Comparison of ENCODE assay signal across 10 mouse cellular contexts in the genomic region with DNA sequence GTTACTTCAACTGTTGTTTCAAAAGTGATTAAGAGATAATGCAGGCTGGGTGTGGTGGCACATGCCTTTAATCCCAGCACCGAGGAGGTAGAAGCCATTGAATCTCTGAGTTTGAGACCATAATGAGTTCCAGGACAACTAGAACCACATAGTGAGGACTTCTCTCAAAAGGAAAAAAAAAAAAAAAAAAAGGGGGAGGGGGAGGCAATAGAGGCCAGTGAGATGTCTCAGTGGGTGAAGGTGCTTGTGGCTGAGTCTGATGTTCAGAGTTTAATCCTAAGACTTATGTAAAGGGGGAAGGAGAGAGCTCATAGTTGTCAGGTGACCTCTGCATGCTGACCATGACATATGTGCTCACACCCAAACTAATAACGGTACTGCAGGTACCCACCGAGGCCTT. TPM values are rescaled to one million over a fixed set of nuclear protein-coding genes. Genes with fewer than 3 reads are reported as not detected.
DNase-seq lines count a peak whose midpoint lies in the region; ATAC-seq and TF ChIP-seq lines count a peak whose summit lies in the region.
"Had no signal": no experiment of that assay in that cellular context is flagged by ENCODE, and none has a peak within 500 bp of the region (broad histone marks: within the 10 kb centered on the region; RNA-seq: fewer than 3 reads in every experiment).

No protein-coding gene starts in this region.

- peaks cover 23% of the 10 kb centered on the region for H3K4me1 ChIP-seq in intestine, embryonic 14.5 days (replicated peaks; ENCODE audit: control insufficient read depth, insufficient read depth, low read length)
- 0 out of 2 replicates have a peak, but pooled peaks cover 5% of the 10 kb centered on the region for H3K4me1 ChIP-seq in intestine, postnatal 0 days (replicated peaks; ENCODE audit: control insufficient read depth, insufficient read depth, low read length)
- peaks cover 5 to 14% of the 10 kb centered on the region in 2 experiments; a peak in 3 of 4 replicates for H3K4me1 ChIP-seq in MEL (ENCODE audit: control insufficient read depth in 1 of 2, insufficient read depth in 2 of 2, low read length in 2 of 2)
- peaks cover 38% of the 10 kb centered on the region for H3K4me1 ChIP-seq in hindbrain, embryonic 12.5 days
- H3K4me1 ChIP-seq in midbrain, embryonic 11.5 days (ENCODE audit: control insufficient read depth, insufficient read depth, low read length) = peaks cover 18% of the 10 kb centered on the region

- WGBS in intestine, embryonic 14.5 days = 73% methylated on average over 3 of the region's 3 CpGs
- 45% methylated on average over 3 of the region's 3 CpGs for WGBS in intestine, postnatal 0 days
- 81% methylated on average over 3 of the region's 3 CpGs for WGBS in hindbrain, embryonic 12.5 days
- WGBS in midbrain, embryonic 11.5 days = 82% methylated on average over 3 of the region's 3 CpGs

- H3K79me2 ChIP-seq in MEL (ENCODE audit: control insufficient read depth, insufficient read depth, low read length, poor library complexity) = peaks cover 58% of the 10 kb centered on the region

- no peaks in the 10 kb centered on the region for H3K27me3 ChIP-seq in intestine, embryonic 14.5 days (replicated peaks; ENCODE audit: control insufficient read depth, insufficient read depth, low read length)
- H3K27me3 ChIP-seq in intestine, postnatal 0 days (replicated peaks; ENCODE audit: control insufficient read depth, insufficient read depth, low read length) = no peaks in the 10 kb centered on the region
- no peaks in the 10 kb centered on the region for H3K27me3 ChIP-seq in MEL (ENCODE audit: control insufficient read depth in 1 of 2, insufficient read depth in 2 of 2, low read length in 2 of 2)
- H3K27me3 ChIP-seq in hindbrain, embryonic 12.5 days = no peaks in the 10 kb centered on the region
- H3K27me3 ChIP-seq in midbrain, embryonic 11.5 days (ENCODE audit: control insufficient read depth, insufficient read depth, low read length) = no peaks in the 10 kb centered on the region

- peak overlapping the region; percentile 65 for H3K4me2 ChIP-seq in intestine, embryonic 14.5 days (ENCODE audit: low read length)
- no peak overlapping the region; the same call in 1 of the 2 replicates for H3K4me2 ChIP-seq in intestine, postnatal 0 days (replicated peaks; ENCODE audit: low read depth)
- H3K4me2 ChIP-seq in hindbrain, embryonic 12.5 days (replicated peaks) = peak overlapping the region; percentile 81
- peak overlapping the region; percentile 81 for H3K4me2 ChIP-seq in midbrain, embryonic 11.5 days

- H3K9ac ChIP-seq in intestine, embryonic 14.5 days (ENCODE audit: low read length) = peak overlapping the region; percentile 91
- H3K9ac ChIP-seq in intestine, postnatal 0 days (ENCODE audit: low read depth, low read length) = no peak overlapping the region
- H3K9ac ChIP-seq in MEL (ENCODE audit: control insufficient read depth, low read depth, low read length, poor library complexity, severe bottlenecking) = no peak overlapping the region
- no peak overlapping the region for H3K9ac ChIP-seq in hindbrain, embryonic 12.5 days
- no peak overlapping the region for H3K9ac ChIP-seq in midbrain, embryonic 11.5 days (ENCODE audit: low read length)

- no peak for ATAC-seq in intestine, embryonic 14.5 days (replicated peaks; ENCODE audit: low FRiP score, low TSS enrichment, low read depth)
- ATAC-seq in intestine, postnatal 0 days = no peak
- no peak for ATAC-seq in hindbrain, embryonic 12.5 days (ENCODE audit: low FRiP score)
- no peak for ATAC-seq in midbrain, embryonic 11.5 days (ENCODE audit: low FRiP score)

- no peak for DNase-seq in intestine, embryonic 14.5 days (ENCODE audit: low spot score)
- DNase-seq in MEL (ENCODE audit: low read depth, low spot score) = no peak
- DNase-seq in midbrain, embryonic 11.5 days (ENCODE audit: low spot score, missing footprints) = no peak
- DNase-seq in thymus, postnatal 25 days = no peak
- DNase-seq in frontal cortex, postnatal 14 days (ENCODE audit: low spot score in 2 of 2) = no peak
- DNase-seq in layer of hippocampus, postnatal 25 days (ENCODE audit: extremely low spot score in 1 of 2, low spot score in 1 of 2) = no peak
- DNase-seq: adrenal gland, postnatal 14 days; gastrocnemius, postnatal 25 days had no signal

- TF ChIP-seq RAD21 in MEL (IDR thresholded peaks at IDR 0.05; ENCODE audit: low read depth, low read length) = no peak

- no peak overlapping the region for H3K27ac ChIP-seq in intestine, embryonic 14.5 days (ENCODE audit: low read depth)
- no peak overlapping the region for H3K27ac ChIP-seq in intestine, postnatal 0 days (ENCODE audit: low read depth, low read length)
- H3K27ac ChIP-seq in MEL (ENCODE audit: control insufficient read depth, low read depth, low read length) = no peak overlapping the region
- no peak overlapping the region for H3K27ac ChIP-seq in hindbrain, embryonic 12.5 days
- no peak overlapping the region for H3K27ac ChIP-seq in midbrain, embryonic 11.5 days (ENCODE audit: low read depth, low read length)

- TF ChIP-seq POLR2A in MEL (IDR thresholded peaks at IDR 0.05; ENCODE audit: control insufficient read depth in 1 of 2, insufficient read depth in 1 of 2, low read depth in 1 of 2, low read length in 2 of 2, poor library complexity in 1 of 2) = no peak

- H3K36me3 ChIP-seq in intestine, embryonic 14.5 days (ENCODE audit: control insufficient read depth, insufficient read depth, low read length) = peaks cover 24% of the 10 kb centered on the region
- peaks cover 23% of the 10 kb centered on the region for H3K36me3 ChIP-seq in intestine, postnatal 0 days (ENCODE audit: control insufficient read depth, insufficient read depth)
- peaks cover 13 to 29% of the 10 kb centered on the region in 2 experiments for H3K36me3 ChIP-seq in MEL (ENCODE audit: control insufficient read depth in 1 of 2, insufficient read depth in 2 of 2, low read length in 2 of 2)
- peaks cover 23% of the 10 kb centered on the region for H3K36me3 ChIP-seq in hindbrain, embryonic 12.5 days
- H3K36me3 ChIP-seq in midbrain, embryonic 11.5 days (ENCODE audit: control insufficient read depth, insufficient read depth, low read length) = peaks cover 6% of the 10 kb centered on the region; the same call in 1 of the 2 replicates

- H3K4me3 ChIP-seq in intestine, embryonic 14.5 days (ENCODE audit: low read depth, low read length) = peak overlapping the region; percentile 98; the same call in 1 of the 2 replicates
- no peak overlapping the region for H3K4me3 ChIP-seq in intestine, postnatal 0 days (ENCODE audit: low read depth, low read length)
- H3K4me3 ChIP-seq in MEL (ENCODE audit: control insufficient read depth in 1 of 2, insufficient read depth in 1 of 2, low read depth in 2 of 2, low read length in 2 of 2) = no peak overlapping the region; a peak in 1 of 4 replicates
- H3K4me3 ChIP-seq in hindbrain, embryonic 12.5 days = no peak overlapping the region
- H3K4me3 ChIP-seq in midbrain, embryonic 11.5 days (ENCODE audit: low read depth, low read length) = no peak overlapping the region

- TF ChIP-seq EP300 in MEL (IDR thresholded peaks at IDR 0.05; ENCODE audit: low read depth in 1 of 2, low read length in 2 of 2) = no peak

- no peaks in the 10 kb centered on the region for H3K9me3 ChIP-seq in intestine, embryonic 14.5 days (ENCODE audit: control insufficient read depth, low read length)
- no peaks in the 10 kb centered on the region for H3K9me3 ChIP-seq in intestine, postnatal 0 days (ENCODE audit: control insufficient read depth)
- no peaks in the 10 kb centered on the region for H3K9me3 ChIP-seq in MEL (replicated peaks; ENCODE audit: insufficient read depth, low read length)
- no peaks in the 10 kb centered on the region for H3K9me3 ChIP-seq in hindbrain, embryonic 12.5 days (replicated peaks)
- H3K9me3 ChIP-seq in midbrain, embryonic 11.5 days (ENCODE audit: control insufficient read depth, low read length) = no peaks in the 10 kb centered on the region

- TF ChIP-seq CTCF in intestine, postnatal 0 days (IDR thresholded peaks at IDR 0.05; ENCODE audit: low read depth) = no peak
- TF ChIP-seq CTCF in MEL (IDR thresholded peaks at IDR 0.05 in 2 of 3, conservative IDR thresholded peaks at IDR 0.05 in 1 of 3; ENCODE audit: control insufficient read depth in 1 of 3, insufficient read depth in 1 of 3, low read depth in 2 of 3, low read length in 3 of 3, poor library complexity in 1 of 3, severe bottlenecking in 1 of 3) = no peak

TF ChIP-seq in MEL, 35 proteins besides CTCF, POLR2A, EP300 and RAD21:
- TF ChIP-seq GATA1 (IDR thresholded peaks at IDR 0.05; ENCODE audit: low read depth, low read length) = 0 out of 2 replicates have a peak, but pooled peaks have one; percentile 19
- TF ChIP-seq ZNF384 (IDR thresholded peaks at IDR 0.05; ENCODE audit: low read depth, low read length) = 0 out of 2 replicates have a peak, but pooled peaks have one; percentile 33
- no peak for TF ChIP-seq USF2 (IDR thresholded peaks at IDR 0.05; ENCODE audit: borderline replicate concordance in 1 of 2, insufficient read depth in 1 of 2, low read depth in 1 of 2, low read length in 2 of 2)
- TF ChIP-seq USF1 (IDR thresholded peaks at IDR 0.05; ENCODE audit: low read depth, low read length) = no peak
- TF ChIP-seq TCF12 (IDR thresholded peaks at IDR 0.05; ENCODE audit: low read depth, low read length) = no peak
- TF ChIP-seq ELF1 (IDR thresholded peaks at IDR 0.05; ENCODE audit: low read depth, low read length) = no peak

RNA-seq across cellular contexts. Expression of a gene that starts 1.8 kb away (rescaled TPM):
- polyA plus RNA-seq in intestine, embryonic 14.5 days (2014; fragmentation: Nextera tagmentation; extraction: Ambion mirVana) = 16.5 and 17.5 TPM in 2 replicates
- 3.0 and 3.9 TPM in 2 replicates for polyA plus RNA-seq in intestine, postnatal 0 days (2015; fragmentation: Nextera tagmentation; extraction: Ambion mirVana)
- 22.8 and 26.0 TPM in 2 replicates for total RNA-seq in MEL (2012; rRNA removed)
- polyA plus RNA-seq in MEL (2012; ENCODE audit: insufficient read depth in 1 of 2, insufficient read length in 2 of 2, low read depth in 1 of 2, low replicate concordance in 2 of 2, missing spikeins in 1 of 2) = 10 to 100 TPM in 1 of 2 experiments, not detected in 1; 20.9 TPM
- 16.7 and 17.6 TPM in 2 replicates for polyA plus RNA-seq in hindbrain, embryonic 12.5 days (2016; fragmentation: Nextera tagmentation; extraction: Ambion mirVana)
- 18.8 and 20.7 TPM in 2 replicates for polyA plus RNA-seq in midbrain, embryonic 11.5 days (2014; fragmentation: Nextera tagmentation; extraction: Ambion mirVana)
- total RNA-seq in layer of hippocampus, postnatal 25 days (2021) = 1 to 10 TPM; 7.2 to 9.3 TPM

RNA-seq across cellular contexts. Expression of a gene that starts 1.9 kb away (rescaled TPM):
- polyA plus RNA-seq in intestine, embryonic 14.5 days (2014; fragmentation: Nextera tagmentation; extraction: Ambion mirVana) = 20.1 and 21.3 TPM in 2 replicates
- 3.0 and 3.7 TPM in 2 replicates for polyA plus RNA-seq in intestine, postnatal 0 days (2015; fragmentation: Nextera tagmentation; extraction: Ambion mirVana)
- total RNA-seq in MEL (2012; rRNA removed) = 34.7 and 37.4 TPM in 2 replicates
- polyA plus RNA-seq in MEL (2012; ENCODE audit: insufficient read depth in 1 of 2, insufficient read length in 2 of 2, low read depth in 1 of 2, low replicate concordance in 2 of 2, missing spikeins in 1 of 2) = 10 to 100 TPM in 1 of 2 experiments, not detected in 1; 28.3 TPM
- 32.0 and 33.5 TPM in 2 replicates for polyA plus RNA-seq in hindbrain, embryonic 12.5 days (2016; fragmentation: Nextera tagmentation; extraction: Ambion mirVana)
- polyA plus RNA-seq in midbrain, embryonic 11.5 days (2014; fragmentation: Nextera tagmentation; extraction: Ambion mirVana) = 32.2 and 34.3 TPM in 2 replicates
- total RNA-seq in layer of hippocampus, postnatal 25 days (2021) = 10 to 100 TPM; 33.3 to 34.5 TPM
